Mouse (Mus musculus) liver, embryonic 18 days (tissue): ENCODE measurements around the gene Inmt. TPM values are rescaled to one million over a fixed set of nuclear protein-coding genes. Genes with fewer than 3 reads are reported as not detected.

Experiments
- polyA plus RNA-seq: library from polyadenylated mRNA; depleted of rRNA; stranded (reverse); fragments of >200 nt; gene quantifications from 2 replicates; pipeline ENCODE4 v1.2.3, GENCODE M21; 2012; rRNA removed

Inmt gene
- polyA plus RNA-seq = 0.36 and 3.1 TPM in 2 replicates

DNA sequence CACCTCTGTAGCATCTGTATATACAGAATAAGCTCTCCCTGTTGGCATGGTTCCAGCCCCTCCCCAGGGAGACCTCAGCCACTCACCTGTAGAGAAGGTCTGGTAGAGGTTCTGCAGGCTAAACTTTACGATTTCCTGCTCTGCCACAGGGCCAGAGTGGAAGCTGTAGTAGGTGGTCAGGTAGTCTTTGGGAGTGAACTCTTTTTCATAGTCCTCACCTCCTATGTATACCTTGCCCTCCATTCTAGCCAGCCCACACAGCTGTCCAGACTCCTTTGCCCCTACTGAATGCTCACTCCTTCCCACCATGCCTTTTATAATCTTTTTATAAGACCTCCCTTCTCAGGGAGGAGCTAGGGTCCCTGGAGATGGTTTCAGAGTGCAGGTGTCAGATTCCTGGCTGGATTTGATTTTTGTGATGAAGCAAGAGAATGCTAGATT is at the start of gene Inmt:
Gene Inmt, minus strand, starts transcription at position 303 of the 441 bp plus-strand sequence.

GRCm38 (mm10) chr6:55202913-55203910 is 28.4 kb upstream of the Inmt start, which contains the start of gene Mindy4:
TSS of gene Mindy4 (plus strand) at chr6:55203383.

GRCm38 (mm10) chr6:55132794-55133193 is 42.0 kb downstream of the Inmt start, which contains the start of gene Crhr2:
TSS of gene Crhr2 (minus strand) at chr6:55133016.

Other genes starting within 250 kb of the Inmt start
- gene Nod1, start 202.4 kb downstream of the Inmt start, polyA plus RNA-seq = 4.6 and 4.7 TPM in 2 replicates
- gene Ggct, start 182.1 kb downstream of the Inmt start, polyA plus RNA-seq = 1.3 and 2.2 TPM in 2 replicates
- gene Gars, start 137.0 kb downstream of the Inmt start, polyA plus RNA-seq = 37.4 and 38.8 TPM in 2 replicates
- gene Crhr2, start 42.0 kb downstream of the Inmt start, polyA plus RNA-seq = 0.29 and 0.43 TPM in 2 replicates
- gene Mindy4, start 28.3 kb upstream of the Inmt start, polyA plus RNA-seq = 0.85 and 0.90 TPM in 2 replicates
- gene Aqp1, start 161.4 kb upstream of the Inmt start, polyA plus RNA-seq = 78.2 and 83.7 TPM in 2 replicates
- 0.03 and 0.06 TPM in 2 replicates for gene Ghrhr, start 201.3 kb upstream of the Inmt start, polyA plus RNA-seq